ENCODE assay signal across 11 mouse cellular contexts in genomic region chr11:95088857-95089779, GRCm38 (mm10). TPM values are rescaled to one million over a fixed set of nuclear protein-coding genes. Genes with fewer than 3 reads are reported as not detected.
DNase-seq lines count a peak whose midpoint lies in the region; ATAC-seq and TF ChIP-seq lines count a peak whose summit lies in the region.
"Had no signal": no experiment of that assay in that cellular context is flagged by ENCODE, and none has a peak within 500 bp of the region (broad histone marks: within the 10 kb centered on the region; RNA-seq: fewer than 3 reads in every experiment).

No protein-coding gene starts in this region.

- no peaks in the 10 kb centered on the region for H3K27me3 ChIP-seq in C2C12 (ENCODE audit: control insufficient read depth, insufficient read depth, insufficient read length)
- no peaks in the 10 kb centered on the region for H3K27me3 ChIP-seq in heart, postnatal 0 days (ENCODE audit: control insufficient read depth, insufficient read depth, low read length)
- peaks cover 7% of the 10 kb centered on the region for H3K27me3 ChIP-seq in limb, embryonic 10.5 days (ENCODE audit: low read depth, poor library complexity, severe bottlenecking)
- H3K27me3 ChIP-seq in liver, postnatal 0 days (ENCODE audit: insufficient read depth, low read length), result no peaks in the 10 kb centered on the region
- H3K27me3 ChIP-seq: hindbrain, embryonic 13.5 days had no signal

- DNase-seq in adrenal gland, postnatal 14 days, result peak; percentile 68
- no peak for DNase-seq in heart, postnatal 0 days (ENCODE audit: low spot score)
- no peak for DNase-seq in limb, embryonic 10.5 days (ENCODE audit: low spot score)
- DNase-seq in frontal cortex, postnatal 10 days (ENCODE audit: low spot score in 2 of 2), result no peak
- no peak for DNase-seq in liver, postnatal 0 days
- no peak for DNase-seq in urinary bladder, postnatal 4 days (ENCODE audit: low spot score in 2 of 2)
- DNase-seq: thymus, postnatal 36 days had no signal

- 49% methylated on average over 16 of the region's 16 CpGs for whole genome bisulfite sequencing in heart, postnatal 0 days
- 77% methylated on average over 16 of the region's 16 CpGs for WGBS in limb, embryonic 10.5 days
- WGBS in liver, postnatal 0 days (ENCODE audit: insufficient replicate concordance), result 55% methylated on average over 16 of the region's 16 CpGs

- H3K79me3 ChIP-seq in C2C12 (ENCODE audit: low read depth), result no peaks in the 10 kb centered on the region

- TF ChIP-seq CTCF in C2C12 (IDR thresholded peaks at IDR 0.05; ENCODE audit: control insufficient read depth, insufficient read depth, insufficient read length), result no peak
- TF ChIP-seq CTCF in heart, postnatal 0 days (IDR thresholded peaks at IDR 0.05; ENCODE audit: low read depth), result no peak
- no peak for TF ChIP-seq CTCF in liver, postnatal 0 days (IDR thresholded peaks at IDR 0.05; ENCODE audit: low read depth)

- no peaks in the 10 kb centered on the region for H3K9me3 ChIP-seq in heart, postnatal 0 days (replicated peaks; ENCODE audit: control insufficient read depth, low read length)
- H3K9me3 ChIP-seq in limb, embryonic 10.5 days (replicated peaks), result no peaks in the 10 kb centered on the region
- no peaks in the 10 kb centered on the region for H3K9me3 ChIP-seq in liver, postnatal 0 days (ENCODE audit: low read length)
- H3K9me3 ChIP-seq: hindbrain, embryonic 13.5 days; liver, embryonic 12.5 days had no signal

- peaks cover 9% of the 10 kb centered on the region for H3K4me1 ChIP-seq in heart, postnatal 0 days (ENCODE audit: control insufficient read depth, insufficient read depth)
- peaks cover 45% of the 10 kb centered on the region for H3K4me1 ChIP-seq in limb, embryonic 10.5 days
- H3K4me1 ChIP-seq in liver, postnatal 0 days (ENCODE audit: insufficient read depth), result peaks cover 3% of the 10 kb centered on the region; the same call in 1 of the 2 replicates
- H3K4me1 ChIP-seq: hindbrain, embryonic 13.5 days had no signal

- H3K9ac ChIP-seq in heart, postnatal 0 days (replicated peaks; ENCODE audit: low read depth, low read length), result no peak overlapping the region
- H3K9ac ChIP-seq in liver, postnatal 0 days (replicated peaks), result no peak overlapping the region
- H3K9ac ChIP-seq: hindbrain, embryonic 13.5 days; liver, embryonic 12.5 days had no signal

- no peak for TF ChIP-seq EP300 in heart, postnatal 0 days (IDR thresholded peaks at IDR 0.05; ENCODE audit: low read depth)
- no peak for TF ChIP-seq EP300 in liver, postnatal 0 days (IDR thresholded peaks at IDR 0.05; ENCODE audit: low read depth)

- no peaks in the 10 kb centered on the region for H3K79me2 ChIP-seq in C2C12 (ENCODE audit: control insufficient read depth, insufficient read depth)

- H3ac ChIP-seq in C2C12 (ENCODE audit: control insufficient read depth, insufficient read length, low read depth), result no peak overlapping the region

- peak overlapping the region; percentile 13; the same call in 1 of the 2 replicates for H3K27ac ChIP-seq in heart, postnatal 0 days (ENCODE audit: low read depth)
- H3K27ac ChIP-seq in limb, embryonic 10.5 days, result 0 out of 2 replicates have a peak overlapping the region, but pooled peaks have one; percentile 1
- no peak overlapping the region for H3K27ac ChIP-seq in liver, postnatal 0 days (ENCODE audit: low read depth)
- H3K27ac ChIP-seq: hindbrain, embryonic 13.5 days; liver, embryonic 12.5 days had no signal

- no peak overlapping the region for H3K4me3 ChIP-seq in C2C12 (ENCODE audit: insufficient read depth, poor library complexity, severe bottlenecking)
- H3K4me3 ChIP-seq in heart, postnatal 0 days (ENCODE audit: low read depth, low read length), result no peak overlapping the region
- no peak overlapping the region for H3K4me3 ChIP-seq in limb, embryonic 10.5 days
- no peak overlapping the region for H3K4me3 ChIP-seq in liver, postnatal 0 days (ENCODE audit: low read depth, low read length)
- H3K4me3 ChIP-seq: hindbrain, embryonic 13.5 days; liver, embryonic 12.5 days had no signal

- peak; percentile 22; the same call in 1 of the 2 replicates for ATAC-seq in heart, postnatal 0 days (ENCODE audit: insufficient read depth, low read depth)
- no peak for ATAC-seq in liver, postnatal 0 days
- ATAC-seq: liver, embryonic 12.5 days had no signal

- H3K36me3 ChIP-seq in C2C12 (ENCODE audit: control insufficient read depth, insufficient read depth), result no peaks in the 10 kb centered on the region
- H3K36me3 ChIP-seq in heart, postnatal 0 days (replicated peaks; ENCODE audit: control insufficient read depth, insufficient read depth, low read length), result no peaks in the 10 kb centered on the region
- H3K36me3 ChIP-seq in limb, embryonic 10.5 days, result no peaks in the 10 kb centered on the region
- no peaks in the 10 kb centered on the region for H3K36me3 ChIP-seq in liver, postnatal 0 days (replicated peaks; ENCODE audit: insufficient read depth, low read length)
- H3K36me3 ChIP-seq: hindbrain, embryonic 13.5 days; liver, embryonic 12.5 days had no signal

- no peak overlapping the region for H3K4me2 ChIP-seq in heart, postnatal 0 days (ENCODE audit: low read depth, low read length)
- H3K4me2 ChIP-seq in liver, postnatal 0 days (ENCODE audit: low read depth, low read length), result no peak overlapping the region
- H3K4me2 ChIP-seq: hindbrain, embryonic 13.5 days; liver, embryonic 12.5 days had no signal

TF ChIP-seq in C2C12, 6 proteins besides CTCF, POLR2A, EP300 and RAD21:
- TF ChIP-seq FOSL1 (IDR thresholded peaks at IDR 0.05; ENCODE audit: insufficient read depth, low read length, poor library complexity, severe bottlenecking) (no peak), MAX (IDR thresholded peaks at IDR 0.05) (peak; percentile 54), CEBPB (IDR thresholded peaks at IDR 0.05; ENCODE audit: low read depth) (no peak), USF1 (IDR thresholded peaks at IDR 0.05; ENCODE audit: low read depth) (peak; percentile 94), MYOG (IDR thresholded peaks at IDR 0.05; ENCODE audit: control insufficient read depth, extremely low read depth, insufficient read length) (no peak), MYOD1 (IDR thresholded peaks at IDR 0.05; ENCODE audit: control insufficient read depth, insufficient read length, low read depth) (no peak)

RNA-seq across cellular contexts. Expression of gene Itga3, which starts 12.5 kb away (rescaled TPM):
- polyA plus RNA-seq in C2C12 (2012; fragmentation: generic; extraction: Trizol), result 51.1 TPM
- total RNA-seq in adrenal gland, postnatal 14 days (2021), result 33.9 and 36.1 TPM in 2 replicates
- 12.2 and 47.8 TPM in 2 replicates for total RNA-seq in heart, postnatal 0 days (2014; rRNA removed; ENCODE audit: low replicate concordance)
- 6.6 and 7.2 TPM in 2 replicates for polyA plus RNA-seq in heart, postnatal 0 days (2015; fragmentation: Nextera tagmentation; extraction: Ambion mirVana)
- polyA plus RNA-seq in limb, embryonic 10.5 days (2016; fragmentation: Nextera tagmentation; extraction: Ambion mirVana), result 10.2 and 11.1 TPM in 2 replicates
- polyA plus RNA-seq in liver, postnatal 0 days (2015; fragmentation: Nextera tagmentation; extraction: Ambion mirVana), result 0.97 and 1.0 TPM in 2 replicates

RNA-seq across cellular contexts. Expression of gene Dlx3, which starts 30.8 kb away (rescaled TPM):
- polyA plus RNA-seq in C2C12 (2012; fragmentation: generic; extraction: Trizol), result 31.8 TPM
- total RNA-seq in adrenal gland, postnatal 14 days (2021), result not detected in 2 replicates
- total RNA-seq in heart, postnatal 0 days (2014; rRNA removed; ENCODE audit: low replicate concordance), result not detected in 2 replicates
- polyA plus RNA-seq in heart, postnatal 0 days (2015; fragmentation: Nextera tagmentation; extraction: Ambion mirVana), result not detected in 2 replicates
- 6.9 and 9.5 TPM in 2 replicates for polyA plus RNA-seq in limb, embryonic 10.5 days (2016; fragmentation: Nextera tagmentation; extraction: Ambion mirVana)
- not detected in 2 replicates for polyA plus RNA-seq in liver, postnatal 0 days (2015; fragmentation: Nextera tagmentation; extraction: Ambion mirVana)
- polyA plus RNA-seq: neural tube, embryonic 14.5 days had no signal

RNA-seq across cellular contexts. Expression of gene Pdk2, which starts 48.0 kb away (rescaled TPM):
- 1.8 TPM for polyA plus RNA-seq in C2C12 (2012; fragmentation: generic; extraction: Trizol)
- 147 and 156 TPM in 2 replicates for total RNA-seq in adrenal gland, postnatal 14 days (2021)
- total RNA-seq in heart, postnatal 0 days (2014; rRNA removed; ENCODE audit: low replicate concordance), result 121 and 168 TPM in 2 replicates
- 179 and 186 TPM in 2 replicates for polyA plus RNA-seq in heart, postnatal 0 days (2015; fragmentation: Nextera tagmentation; extraction: Ambion mirVana)
- 9.8 and 21.2 TPM in 2 replicates for polyA plus RNA-seq in limb, embryonic 10.5 days (2016; fragmentation: Nextera tagmentation; extraction: Ambion mirVana)
- 16.2 and 17.3 TPM in 2 replicates for polyA plus RNA-seq in liver, postnatal 0 days (2015; fragmentation: Nextera tagmentation; extraction: Ambion mirVana)

RNA-seq across cellular contexts. Expression of gene Dlx4, which starts 56.9 kb away (rescaled TPM):
- 0.37 TPM for polyA plus RNA-seq in C2C12 (2012; fragmentation: generic; extraction: Trizol)
- not detected in 2 replicates for total RNA-seq in adrenal gland, postnatal 14 days (2021)
- total RNA-seq in heart, postnatal 0 days (2014; rRNA removed; ENCODE audit: low replicate concordance), result 0.31 TPM in 1 of 2 replicates, not detected in the other
- polyA plus RNA-seq in heart, postnatal 0 days (2015; fragmentation: Nextera tagmentation; extraction: Ambion mirVana), result 0.05 and 0.11 TPM in 2 replicates
- 0.85 and 1.9 TPM in 2 replicates for polyA plus RNA-seq in limb, embryonic 10.5 days (2016; fragmentation: Nextera tagmentation; extraction: Ambion mirVana)
- 0.08 and 0.17 TPM in 2 replicates for polyA plus RNA-seq in liver, postnatal 0 days (2015; fragmentation: Nextera tagmentation; extraction: Ambion mirVana)
- polyA plus RNA-seq: hindbrain, embryonic 13.5 days; neural tube, embryonic 14.5 days had no signal
